Mouse (Mus musculus) olfactory bulb, adult 2 months (tissue): ENCODE measurements around the gene Mxra8.

ENCODE experiments used
- CTCF ChIP-seq: fragments of 200-500 bp; IDR thresholded peaks from 2 replicates; pipeline ENCODE4 v1.5.1; 2012; ENCODE audit warnings: low read depth, mild to moderate bottlenecking, low read length, moderate library complexity; ENCODE audit not compliant: insufficient read depth
- POLR2A ChIP-seq: fragments of 200-500 bp; IDR thresholded peaks from 2 replicates; pipeline ENCODE4 v1.6.1; 2012; ENCODE audit warnings: mild to moderate bottlenecking, low read depth, low read length, moderate library complexity; ENCODE audit not compliant: insufficient read depth

GRCm38 (mm10) chr4:155843231-155843630 lies 3.8 kb downstream of the Mxra8 start:
- TF ChIP-seq CTCF (no peak), POLR2A (no peak)
